Mouse (Mus musculus) B cell, adult 62 days (primary cell): ENCODE measurements around the gene 2310046K23Rik. TPM values are rescaled to one million over a fixed set of nuclear protein-coding genes. Genes with fewer than 3 reads are reported as not detected.

Source experiments
- total RNA-seq: library from RNA; stranded (reverse); gene quantifications from 4 replicates; pipeline ENCODE4 v1.2.4, GENCODE M21; 2023

2310046K23Rik gene
- not detected in 4 replicates for total RNA-seq

GRCm38 (mm10) chr3:92534411-92534810 lies at the start of gene 2310046K23Rik:
Gene 2310046K23Rik (minus strand): TSS chr3:92534511.

GRCm38 (mm10) chr3:92573449-92574041 lies 39.2 kb upstream of the 2310046K23Rik start, which contains the start of gene Ivl:
Gene Ivl (minus strand): TSS chr3:92573735.

GRCm38 (mm10) chr3:92500393-92500792 lies 33.9 kb downstream of the 2310046K23Rik start, which contains the start of gene Sprr4:
Gene Sprr4 (minus strand): TSS chr3:92500493.

GRCm38 (mm10) chr3:92485863-92486262 lies 48.4 kb downstream of the 2310046K23Rik start, which contains the start of gene Sprr1a:
Gene Sprr1a (minus strand): TSS chr3:92485895.

Other genes starting within 250 kb of the 2310046K23Rik start
- gene Sprr2a3, start 249.1 kb downstream of the 2310046K23Rik start, total RNA-seq, result not detected in 4 replicates
- gene Sprr2b, start 217.9 kb downstream of the 2310046K23Rik start, total RNA-seq, result not detected in 4 replicates
- gene Sprr2d, start 195.4 kb downstream of the 2310046K23Rik start, total RNA-seq, result not detected in 4 replicates
- not detected in 4 replicates for gene Sprr2e, start 182.4 kb downstream of the 2310046K23Rik start, total RNA-seq
- gene Sprr2f, start 169.3 kb downstream of the 2310046K23Rik start, total RNA-seq, result not detected in 4 replicates
- gene Sprr2h, start 148.8 kb downstream of the 2310046K23Rik start, total RNA-seq, result not detected in 4 replicates
- not detected in 4 replicates for gene Sprr2i, start 126.5 kb downstream of the 2310046K23Rik start, total RNA-seq
- not detected in 4 replicates for gene Sprr2j-ps, start 116.4 kb downstream of the 2310046K23Rik start, total RNA-seq
- 1.0 to 3.2 TPM in 2 of 4 replicates, not detected in the others for gene Gm9774, start 105.1 kb downstream of the 2310046K23Rik start, total RNA-seq
- gene Sprr2k, start 101.9 kb downstream of the 2310046K23Rik start, total RNA-seq, result not detected in 4 replicates
- not detected in 4 replicates for gene Sprr1b, start 95.7 kb downstream of the 2310046K23Rik start, total RNA-seq
- not detected in 4 replicates for gene Sprr3, start 75.8 kb downstream of the 2310046K23Rik start, total RNA-seq
- gene Sprr1a, start 48.6 kb downstream of the 2310046K23Rik start, total RNA-seq, result not detected in 4 replicates
- gene Sprr4, start 34.0 kb downstream of the 2310046K23Rik start, total RNA-seq, result not detected in 4 replicates
- not detected in 4 replicates for gene Ivl, start 39.2 kb upstream of the 2310046K23Rik start, total RNA-seq
- not detected in 4 replicates for gene Smcp, start 54.5 kb upstream of the 2310046K23Rik start, total RNA-seq
- gene 2210017I01Rik, start 73.0 kb upstream of the 2310046K23Rik start, total RNA-seq, result not detected in 4 replicates
- not detected in 4 replicates for gene Lce6a, start 87.1 kb upstream of the 2310046K23Rik start, total RNA-seq
- gene Lce1a1, start 113.8 kb upstream of the 2310046K23Rik start, total RNA-seq, result not detected in 4 replicates
- gene Lce1b, start 122.4 kb upstream of the 2310046K23Rik start, total RNA-seq, result not detected in 4 replicates
- gene Lce1a2, start 135.8 kb upstream of the 2310046K23Rik start, total RNA-seq, result not detected in 4 replicates
- not detected in 4 replicates for gene Lce1c, start 144.7 kb upstream of the 2310046K23Rik start, total RNA-seq
- not detected in 4 replicates for gene Lce1d, start 152.7 kb upstream of the 2310046K23Rik start, total RNA-seq
- gene Lce1e, start 174.6 kb upstream of the 2310046K23Rik start, total RNA-seq, result not detected in 4 replicates
- gene Lce1f, start 185.8 kb upstream of the 2310046K23Rik start, total RNA-seq, result not detected in 4 replicates
- not detected in 4 replicates for gene Gm38119, start 204.6 kb upstream of the 2310046K23Rik start, total RNA-seq
- gene Lce1g, start 217.8 kb upstream of the 2310046K23Rik start, total RNA-seq, result not detected in 4 replicates
- not detected in 4 replicates for gene Lce1h, start 230.6 kb upstream of the 2310046K23Rik start, total RNA-seq
- not detected in 4 replicates for gene Lce1i, start 244.4 kb upstream of the 2310046K23Rik start, total RNA-seq